Mouse (Mus musculus): ENCODE measurements around the gene Cad. TPM values are rescaled to one million over a fixed set of nuclear protein-coding genes. Genes with fewer than 3 reads are reported as not detected.
"Not testable (repeated sequence)": the region's sequence is repeated elsewhere in the genome, so short reads cannot be mapped to it uniquely, and the experiment has no call there.

Cad gene
- total RNA-seq, 1 experiment from 2014 or later, result 22.2 TPM

DNA sequence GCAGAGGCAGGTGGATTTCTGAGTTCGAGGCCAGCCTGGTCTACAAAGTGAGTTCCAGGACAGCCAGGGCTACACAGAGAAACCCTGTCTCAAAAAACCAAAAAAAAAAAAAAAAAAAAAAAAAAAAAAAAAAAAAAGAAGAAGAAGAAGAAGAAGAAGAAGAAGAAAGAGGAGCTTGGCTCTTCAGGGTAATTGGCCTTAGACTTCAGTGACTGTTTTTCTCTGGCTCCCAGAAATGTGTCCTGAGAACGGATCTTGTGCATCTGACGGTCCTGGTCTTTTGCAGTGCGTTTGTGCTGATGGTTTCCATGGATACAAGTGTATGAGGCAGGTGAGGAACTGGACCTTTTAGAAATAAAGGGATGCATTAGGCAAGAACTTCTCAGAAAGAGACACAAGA is 852 bp upstream of the Cad start:
- not testable (repeated sequence) for ATAC-seq (replicated peaks in 1 of 2; ENCODE audit: insufficient read depth in 1 of 2, low FRiP score in 2 of 2, low TSS enrichment in 1 of 2, low read depth in 1 of 2, poor library complexity in 2 of 2, severe bottlenecking in 2 of 2)

DNA sequence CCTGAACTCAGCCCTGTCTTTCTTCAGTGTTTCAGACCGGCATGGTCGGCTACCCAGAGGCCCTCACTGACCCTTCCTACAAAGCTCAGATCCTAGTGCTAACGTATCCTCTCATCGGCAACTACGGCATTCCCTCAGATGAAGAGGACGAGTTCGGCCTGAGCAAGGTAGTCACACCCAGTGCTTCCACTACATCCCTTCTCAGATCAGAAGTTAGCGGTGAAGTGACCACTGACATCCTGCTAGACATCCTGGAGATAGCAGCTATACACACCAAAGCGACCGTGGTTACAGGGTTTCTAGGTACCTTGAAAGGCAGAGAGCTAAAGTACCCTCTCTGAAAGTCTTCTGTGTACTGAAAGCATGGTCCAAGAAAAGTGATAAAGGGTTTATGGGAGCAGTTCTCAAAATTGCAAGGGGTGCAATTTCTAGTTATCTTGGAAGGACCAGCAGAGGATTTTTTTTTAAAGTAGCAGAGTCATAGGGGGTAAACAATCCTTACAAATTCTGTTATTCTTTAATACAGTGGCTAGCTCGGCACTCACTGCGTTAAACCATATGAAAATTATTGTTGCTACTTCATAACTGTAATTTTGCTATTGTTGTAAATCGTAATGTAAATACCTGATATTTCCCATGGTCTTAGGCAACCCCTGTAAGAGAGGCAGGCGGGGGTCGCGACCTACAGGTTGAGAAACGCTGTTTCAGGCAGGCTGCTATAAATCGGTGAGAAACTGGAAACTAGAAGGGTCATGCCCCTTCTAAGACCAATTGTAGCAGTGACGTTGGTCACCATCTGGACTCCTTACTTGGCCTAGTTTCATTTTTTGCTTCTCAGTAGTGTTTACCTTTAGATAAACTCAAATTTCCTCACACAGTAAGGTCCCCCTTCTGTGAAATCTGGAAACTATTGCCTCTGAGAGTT is 898 bp downstream of the Cad start:
- no peak for ATAC-seq (replicated peaks in 1 of 2; ENCODE audit: insufficient read depth in 1 of 2, low FRiP score in 2 of 2, low TSS enrichment in 1 of 2, low read depth in 1 of 2, poor library complexity in 2 of 2, severe bottlenecking in 2 of 2)

DNA sequence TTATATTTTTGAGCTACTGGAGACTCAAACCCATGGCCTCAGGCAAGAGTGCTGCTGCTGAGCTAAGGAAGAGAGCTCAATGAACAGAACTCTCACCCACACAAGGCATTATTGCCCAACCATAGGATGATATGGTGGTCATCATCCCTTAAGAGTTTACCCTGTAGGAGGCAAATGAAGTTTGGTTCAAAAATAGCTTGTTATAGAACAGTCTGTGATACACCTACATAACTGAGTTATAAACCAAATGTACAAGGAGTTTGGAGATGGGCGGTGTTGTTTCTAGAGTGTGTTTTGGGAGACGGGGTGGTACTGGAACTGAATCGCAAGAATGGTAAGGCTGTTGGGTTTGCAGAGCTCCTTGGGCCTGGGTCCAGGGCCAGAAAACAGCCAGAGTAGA is 15.2 kb downstream of the Cad start:
- no peak for ATAC-seq (replicated peaks in 1 of 2; ENCODE audit: insufficient read depth in 1 of 2, low FRiP score in 2 of 2, low TSS enrichment in 1 of 2, low read depth in 1 of 2, poor library complexity in 2 of 2, severe bottlenecking in 2 of 2)

DNA sequence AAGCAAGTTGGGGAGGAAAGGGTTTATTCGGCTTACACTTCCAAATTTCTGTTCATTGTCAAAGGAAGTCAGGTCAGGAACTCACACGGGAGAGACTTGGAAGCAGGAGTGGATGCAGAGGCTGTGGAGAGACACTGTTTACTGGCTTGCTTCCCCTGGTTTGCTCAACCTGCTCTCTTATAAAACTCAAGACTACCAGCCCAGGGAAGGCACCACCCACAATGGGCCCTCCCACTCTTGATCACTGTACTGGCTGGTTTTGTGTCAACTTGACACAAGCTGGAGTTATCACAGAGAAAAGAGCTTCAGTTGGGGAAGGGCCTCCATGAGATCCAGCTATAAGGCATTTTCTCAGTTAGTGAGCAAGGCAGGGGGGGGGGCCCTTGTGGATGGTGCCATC is 16.5 kb downstream of the Cad start:
- no peak for ATAC-seq (replicated peaks in 1 of 2; ENCODE audit: insufficient read depth in 1 of 2, low FRiP score in 2 of 2, low TSS enrichment in 1 of 2, low read depth in 1 of 2, poor library complexity in 2 of 2, severe bottlenecking in 2 of 2)

DNA sequence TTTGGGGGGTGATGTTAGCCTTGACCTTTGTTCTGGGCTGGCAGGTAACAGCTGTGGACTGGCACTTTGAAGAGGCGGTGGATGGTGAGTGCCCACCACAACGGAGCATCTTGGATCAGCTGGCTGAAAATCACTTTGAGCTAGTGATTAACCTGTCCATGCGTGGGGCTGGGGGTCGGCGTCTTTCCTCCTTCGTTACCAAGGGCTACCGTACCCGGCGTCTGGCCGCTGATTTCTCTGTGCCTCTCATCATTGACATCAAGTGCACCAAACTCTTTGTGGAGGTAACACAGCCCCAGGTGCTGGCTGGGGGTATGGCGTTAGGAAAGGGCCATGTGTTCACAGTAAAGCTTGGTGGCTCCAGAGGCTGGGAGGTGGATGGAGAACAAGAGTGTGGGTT is 17.2 kb downstream of the Cad start:
- ATAC-seq (replicated peaks in 1 of 2; ENCODE audit: insufficient read depth in 1 of 2, low FRiP score in 2 of 2, low TSS enrichment in 1 of 2, low read depth in 1 of 2, poor library complexity in 2 of 2, severe bottlenecking in 2 of 2), result no peak

DNA sequence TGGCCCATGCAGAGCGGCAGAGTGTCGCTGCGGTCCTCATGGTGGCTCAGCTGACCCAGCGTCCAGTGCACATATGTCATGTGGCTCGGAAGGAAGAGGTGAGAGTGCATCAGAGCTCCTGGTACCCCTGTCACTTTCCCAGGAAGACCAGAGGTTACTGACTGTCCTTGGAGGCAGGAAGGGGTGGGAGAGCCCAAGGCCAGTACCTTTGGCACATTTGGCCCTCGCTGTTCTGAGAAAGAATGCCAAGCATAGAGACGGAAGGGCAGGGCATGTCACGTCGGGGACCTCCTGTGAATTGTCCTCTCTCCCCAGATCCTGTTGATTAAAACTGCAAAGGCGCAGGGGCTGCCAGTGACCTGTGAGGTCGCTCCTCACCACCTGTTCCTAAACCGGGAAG is 18.6 kb downstream of the Cad start:
- no peak for ATAC-seq (replicated peaks in 1 of 2; ENCODE audit: insufficient read depth in 1 of 2, low FRiP score in 2 of 2, low TSS enrichment in 1 of 2, low read depth in 1 of 2, poor library complexity in 2 of 2, severe bottlenecking in 2 of 2)

DNA sequence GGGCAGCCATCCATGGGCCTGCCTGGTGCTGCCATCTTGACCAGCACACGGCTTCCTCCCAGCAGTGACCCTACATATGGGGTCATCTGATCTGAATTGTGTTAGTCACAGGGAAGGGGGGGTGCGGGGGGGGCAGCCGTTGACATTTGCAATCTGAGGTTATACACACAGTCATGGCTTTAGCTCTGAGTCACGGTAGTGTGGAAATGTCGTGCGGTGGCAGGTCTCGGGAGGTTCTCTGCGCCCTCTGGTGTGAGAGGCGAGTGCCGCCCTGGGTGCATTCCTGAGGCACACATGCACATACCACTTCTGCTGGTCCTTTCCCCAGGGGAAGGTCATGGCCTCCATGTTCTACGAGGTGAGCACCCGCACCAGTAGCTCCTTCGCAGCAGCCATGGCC is 21.8 kb downstream of the Cad start:
- ATAC-seq (replicated peaks in 1 of 2; ENCODE audit: insufficient read depth in 1 of 2, low FRiP score in 2 of 2, low TSS enrichment in 1 of 2, low read depth in 1 of 2, poor library complexity in 2 of 2, severe bottlenecking in 2 of 2), result no peak

DNA sequence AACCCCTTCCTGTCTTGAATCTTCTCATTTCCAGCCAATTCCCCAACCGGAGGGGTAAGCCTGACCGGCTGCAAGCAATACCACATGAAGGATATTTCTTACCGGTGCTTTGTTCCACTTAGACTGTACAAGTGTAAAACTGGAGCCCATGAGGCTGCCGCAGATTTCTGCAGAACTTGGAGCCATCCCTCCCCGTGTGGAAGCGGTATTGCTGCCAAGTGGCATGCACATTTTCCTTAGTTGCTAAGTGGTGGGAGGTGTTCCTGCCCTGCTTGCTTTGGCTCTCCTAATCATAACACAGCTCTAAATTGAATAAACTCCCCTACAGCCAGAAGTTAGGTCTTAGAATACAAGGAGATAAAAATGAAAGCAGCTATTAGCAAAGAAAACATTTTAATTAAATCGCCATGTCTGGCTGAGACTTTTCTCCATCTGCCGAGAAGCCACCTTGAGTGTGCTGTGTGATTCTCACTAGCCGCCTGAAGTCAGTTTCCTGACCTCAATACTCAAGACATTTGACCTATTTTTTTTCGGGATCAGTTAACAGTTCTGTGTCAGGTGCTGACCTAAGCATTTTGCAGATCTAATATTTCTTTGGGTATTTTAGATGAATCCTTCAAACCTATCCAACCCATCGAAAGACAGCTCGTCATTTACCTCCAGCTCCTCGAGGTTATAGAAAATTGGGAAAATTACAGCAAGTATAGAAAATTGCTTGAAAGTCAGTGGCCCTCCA is 25.6 kb downstream of the Cad start:
- no peak for ATAC-seq (replicated peaks in 1 of 2; ENCODE audit: insufficient read depth in 1 of 2, low FRiP score in 2 of 2, low TSS enrichment in 1 of 2, low read depth in 1 of 2, poor library complexity in 2 of 2, severe bottlenecking in 2 of 2)

DNA sequence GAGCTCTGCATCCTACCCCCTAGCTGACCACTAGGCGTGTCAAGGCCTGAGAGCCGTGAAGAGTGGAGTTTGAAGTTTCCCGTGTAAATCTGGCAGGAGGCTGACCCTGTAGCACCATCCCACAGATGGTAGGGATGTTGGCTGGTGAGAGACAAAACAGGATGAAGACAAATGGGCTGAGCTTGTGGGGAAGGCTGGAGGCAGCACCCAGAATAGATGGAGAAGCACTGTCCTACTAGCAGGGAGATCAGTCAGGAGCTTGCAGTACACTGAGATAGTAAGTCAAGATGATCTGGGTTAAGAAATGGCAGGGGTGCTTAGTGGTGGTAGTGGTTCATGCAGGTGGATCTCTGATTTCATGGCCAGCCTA is 26.2 kb downstream of the Cad start:
- ATAC-seq (replicated peaks in 1 of 2; ENCODE audit: insufficient read depth in 1 of 2, low FRiP score in 2 of 2, low TSS enrichment in 1 of 2, low read depth in 1 of 2, poor library complexity in 2 of 2, severe bottlenecking in 2 of 2), result no peak

DNA sequence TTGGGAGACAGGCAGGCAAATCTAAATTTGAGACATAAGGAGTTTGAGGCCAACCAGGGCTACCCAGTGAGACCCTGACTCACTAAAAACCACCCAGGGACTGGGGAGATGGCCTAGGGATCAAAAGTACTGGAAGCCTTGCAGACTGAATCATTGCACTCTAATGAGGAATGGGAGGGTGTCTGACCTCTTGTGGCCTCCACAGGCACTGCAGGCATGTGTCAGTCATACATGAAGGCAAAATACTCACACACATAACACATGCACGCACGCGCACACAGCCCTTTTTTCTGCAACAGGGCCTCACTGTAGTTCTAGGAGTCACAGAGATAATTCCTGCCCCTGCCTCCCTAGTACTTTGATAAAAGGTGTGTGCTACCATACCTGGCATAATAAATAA is 26.8 kb downstream of the Cad start:
- ATAC-seq (replicated peaks in 1 of 2; ENCODE audit: insufficient read depth in 1 of 2, low FRiP score in 2 of 2, low TSS enrichment in 1 of 2, low read depth in 1 of 2, poor library complexity in 2 of 2, severe bottlenecking in 2 of 2), result peak in 1 of 2 experiments; percentile 50; a peak in 1 of 4 replicates

DNA sequence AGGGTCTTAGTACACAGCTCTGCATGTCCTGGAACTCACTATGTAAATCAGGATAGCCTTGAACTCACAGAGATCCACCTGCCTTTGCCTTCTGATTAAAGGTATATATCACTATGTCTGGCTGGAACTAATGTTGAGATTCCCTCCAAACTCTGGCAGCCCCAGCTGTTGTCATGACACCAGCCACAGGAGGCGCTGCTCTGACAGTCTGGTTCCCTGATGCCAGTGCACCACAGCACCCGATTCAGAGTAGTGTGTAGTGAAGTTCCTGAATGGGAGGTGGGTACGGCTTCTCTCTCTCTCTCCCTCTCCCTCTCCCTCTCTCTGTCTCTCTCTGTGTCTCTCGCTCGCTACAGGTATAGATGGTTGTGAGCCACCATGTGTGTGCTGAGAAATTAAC is 27.8 kb downstream of the Cad start:
- ATAC-seq (replicated peaks in 1 of 2; ENCODE audit: insufficient read depth in 1 of 2, low FRiP score in 2 of 2, low TSS enrichment in 1 of 2, low read depth in 1 of 2, poor library complexity in 2 of 2, severe bottlenecking in 2 of 2), result peak; percentile 68 to 84

DNA sequence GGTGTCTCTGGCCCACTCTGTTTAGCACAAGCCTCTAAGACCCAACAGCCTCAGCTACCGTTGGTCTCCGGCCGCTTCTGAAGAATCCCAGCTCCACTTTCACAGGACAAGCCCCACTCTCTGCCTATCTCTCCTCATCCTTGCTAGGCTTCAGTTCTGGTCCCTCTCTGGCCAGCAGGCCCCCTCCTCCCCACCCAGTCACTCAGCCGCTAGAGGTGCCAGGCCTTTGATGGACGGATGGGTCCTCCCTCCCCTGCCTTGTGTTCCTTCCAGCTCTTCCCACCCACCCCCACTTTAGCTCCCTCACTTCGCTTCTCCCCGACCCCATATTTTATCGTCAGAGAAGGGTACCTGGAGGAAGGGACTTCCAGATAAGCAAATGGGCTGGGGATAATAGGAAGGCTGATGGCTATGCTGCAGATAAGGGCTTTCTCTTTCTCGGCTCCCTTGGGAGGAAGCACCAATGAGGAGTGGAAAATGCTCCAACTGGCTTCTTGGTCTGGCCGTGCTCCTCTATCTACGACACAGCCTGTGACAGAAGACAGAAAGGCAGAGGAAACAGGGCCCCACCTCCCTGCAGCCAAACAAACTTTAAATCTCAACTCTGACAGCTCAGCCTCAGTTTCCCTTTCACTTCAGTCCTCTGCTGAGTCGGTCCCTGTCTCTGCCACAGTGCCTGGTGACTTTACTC is 28.5 kb downstream of the Cad start:
- no peak for ATAC-seq (replicated peaks in 1 of 2; ENCODE audit: insufficient read depth in 1 of 2, low FRiP score in 2 of 2, low TSS enrichment in 1 of 2, low read depth in 1 of 2, poor library complexity in 2 of 2, severe bottlenecking in 2 of 2)

DNA sequence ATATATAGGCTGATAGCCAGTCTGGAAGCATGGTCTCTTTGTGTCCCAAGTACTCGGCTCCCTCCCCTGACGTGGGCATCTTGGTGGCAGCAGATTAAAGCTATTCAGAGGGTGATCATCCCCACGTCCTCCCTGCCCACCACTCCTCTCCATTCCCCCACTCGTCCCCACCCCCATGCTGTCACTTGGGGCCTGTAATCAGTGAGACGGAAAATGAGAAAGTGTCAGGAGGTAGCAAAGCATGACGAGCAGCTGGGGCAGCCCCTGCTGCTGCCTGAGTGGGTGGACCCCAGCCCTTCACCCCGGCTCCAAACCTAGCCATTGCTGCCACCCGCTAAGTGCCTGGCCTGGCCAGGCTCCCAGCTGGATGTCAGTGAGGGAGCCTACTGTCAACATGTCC is 29.4 kb downstream of the Cad start:
- ATAC-seq (replicated peaks in 1 of 2; ENCODE audit: insufficient read depth in 1 of 2, low FRiP score in 2 of 2, low TSS enrichment in 1 of 2, low read depth in 1 of 2, poor library complexity in 2 of 2, severe bottlenecking in 2 of 2), result no peak

DNA sequence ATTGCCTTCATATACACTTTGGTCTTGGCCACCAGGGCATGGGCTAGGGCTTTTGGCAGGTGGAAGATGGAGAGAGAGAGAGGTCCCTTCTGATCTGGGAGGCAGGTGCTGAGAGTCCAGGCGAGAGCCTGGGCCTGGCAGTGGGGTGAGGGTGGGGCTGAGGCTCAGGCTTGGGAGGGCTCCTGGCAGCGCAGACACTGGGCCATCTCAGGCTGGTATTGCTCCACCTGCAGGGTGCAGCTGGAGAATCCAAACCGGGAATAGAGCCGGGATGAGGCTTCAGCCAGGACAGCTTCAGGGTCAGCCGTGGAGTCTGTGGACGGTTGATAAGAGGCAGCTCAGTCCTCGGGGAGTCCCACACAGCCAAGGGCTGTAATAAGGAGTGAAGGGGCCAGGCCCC is 32.0 kb downstream of the Cad start:
- ATAC-seq (replicated peaks in 1 of 2; ENCODE audit: insufficient read depth in 1 of 2, low FRiP score in 2 of 2, low TSS enrichment in 1 of 2, low read depth in 1 of 2, poor library complexity in 2 of 2, severe bottlenecking in 2 of 2), result no peak

DNA sequence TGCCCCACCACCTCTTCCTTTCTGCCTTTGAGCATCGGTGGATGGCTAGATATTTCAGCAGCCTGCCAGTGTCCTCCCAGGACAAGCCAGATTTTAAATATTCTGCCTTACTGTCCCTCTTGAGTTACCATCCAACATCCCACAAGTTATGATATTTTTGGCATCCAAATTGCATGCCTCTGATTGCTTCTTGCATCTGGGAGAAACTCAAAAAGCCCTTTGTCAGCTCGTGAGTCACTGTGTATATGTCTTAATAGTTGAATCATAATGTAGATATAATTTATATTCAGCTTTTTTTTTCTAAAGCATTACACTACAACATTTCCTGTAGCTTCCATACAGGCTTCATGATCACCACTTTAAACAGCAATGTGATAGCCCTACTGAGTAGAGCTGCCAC is 32.6 kb downstream of the Cad start:
- no peak for ATAC-seq (replicated peaks in 1 of 2; ENCODE audit: insufficient read depth in 1 of 2, low FRiP score in 2 of 2, low TSS enrichment in 1 of 2, low read depth in 1 of 2, poor library complexity in 2 of 2, severe bottlenecking in 2 of 2)

DNA sequence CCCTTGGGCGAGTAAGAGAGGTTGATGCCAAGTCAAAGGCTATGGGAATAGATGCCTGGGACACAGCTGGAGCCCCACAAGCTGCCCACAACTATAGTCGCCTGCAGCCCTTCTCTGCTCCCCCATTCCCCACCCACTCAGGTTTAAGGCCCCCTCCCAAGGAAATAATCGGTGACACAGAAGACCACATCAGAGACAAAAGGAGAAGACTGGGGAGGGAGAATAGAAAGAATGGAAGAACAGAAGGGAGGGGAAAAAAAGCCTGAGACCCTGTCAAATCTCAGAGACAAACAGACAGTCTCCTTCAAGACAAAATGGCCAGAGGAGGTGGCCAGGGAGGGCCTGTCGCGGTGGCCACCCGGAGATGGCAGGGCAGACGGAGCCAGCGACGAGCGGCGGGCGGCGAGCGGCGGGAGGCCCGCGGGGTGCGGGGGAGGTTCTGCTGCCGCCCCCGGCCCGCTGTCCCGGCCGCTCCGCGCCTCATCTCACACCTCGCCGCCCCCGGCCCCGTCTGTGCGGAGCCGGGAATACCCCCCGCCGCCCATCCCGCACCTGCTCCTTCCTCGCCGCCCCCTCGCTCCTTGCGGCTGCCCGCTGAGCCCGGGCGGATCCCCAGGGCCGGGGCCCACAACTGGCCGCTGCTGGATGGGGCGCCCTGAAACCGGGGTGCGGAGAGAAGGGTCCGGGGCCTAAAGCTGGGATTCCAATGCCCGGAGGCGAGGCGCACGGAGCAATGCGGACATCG is 37.8 kb downstream of the Cad start:
- no peak for ATAC-seq (replicated peaks in 1 of 2; ENCODE audit: insufficient read depth in 1 of 2, low FRiP score in 2 of 2, low TSS enrichment in 1 of 2, low read depth in 1 of 2, poor library complexity in 2 of 2, severe bottlenecking in 2 of 2)

DNA sequence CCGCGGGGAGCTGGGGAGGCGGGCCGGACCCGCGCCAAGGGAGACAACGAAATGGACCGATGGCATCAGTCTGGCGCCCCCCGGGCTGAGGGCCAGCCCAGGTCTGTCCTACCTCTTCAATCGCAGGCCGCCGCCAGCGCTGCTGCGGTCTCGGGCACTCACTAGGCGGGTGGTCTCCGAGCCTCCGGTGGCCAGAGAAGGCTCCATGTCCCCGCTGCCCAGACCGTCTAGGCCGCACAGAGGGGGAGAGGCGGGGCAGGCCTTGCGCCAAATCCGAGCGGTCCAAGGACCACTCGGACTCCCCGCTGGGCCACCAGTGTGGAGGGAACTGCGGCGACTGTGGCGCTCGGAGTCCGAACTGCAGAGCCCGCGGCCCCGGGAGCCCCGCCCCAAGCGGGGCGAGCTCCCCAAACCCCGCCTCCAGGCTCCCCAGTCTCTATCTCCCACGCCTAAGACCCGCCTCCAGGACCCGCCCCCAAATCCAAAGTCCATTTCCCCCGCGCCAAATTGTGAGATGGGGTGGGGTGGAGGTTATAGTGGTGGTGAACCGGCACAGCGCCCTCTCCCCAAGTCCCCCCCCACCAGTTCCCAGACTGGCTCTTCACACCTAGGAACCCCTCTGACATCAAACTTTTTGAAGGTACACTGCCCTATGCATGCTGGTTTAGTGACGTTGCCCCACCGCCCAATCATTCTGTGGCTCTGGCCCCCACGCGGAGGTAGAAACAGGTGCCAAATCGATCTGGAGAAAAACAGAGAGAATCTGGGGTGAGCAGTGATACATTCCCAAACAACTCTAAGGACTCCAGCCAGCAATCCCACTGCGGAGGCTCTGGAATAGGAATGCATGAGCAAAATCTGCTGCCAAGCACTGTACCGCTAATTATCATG is 38.8 kb downstream of the Cad start:
- ATAC-seq (replicated peaks in 1 of 2; ENCODE audit: insufficient read depth in 1 of 2, low FRiP score in 2 of 2, low TSS enrichment in 1 of 2, low read depth in 1 of 2, poor library complexity in 2 of 2, severe bottlenecking in 2 of 2), result no peak
